Mouse (Mus musculus) myocyte (in vitro differentiated cells): ENCODE data around the gene Nfx1.

ENCODE experiments used
- E2F4 ChIP-seq: IDR thresholded peaks from one replicate; pipeline ENCODE4 v1.6.1; 2011; ENCODE audit warnings: mild to moderate bottlenecking, control low read depth, moderate library complexity; ENCODE audit not compliant: insufficient read depth
- MAX ChIP-seq: IDR thresholded peaks from one replicate; pipeline ENCODE4 v1.6.1; 2011; ENCODE audit warnings: low read depth, mild to moderate bottlenecking, control low read depth
- MYOD1 ChIP-seq, 3 experiments: IDR thresholded peaks; one replicate each; pipeline ENCODE4 v1.6.1; 2011; ENCODE audit warnings: control low read depth in 2 of 3, low read depth in 2 of 3, mild to moderate bottlenecking in 2 of 3, moderate library complexity in 1 of 3; ENCODE audit not compliant: insufficient read length in 2 of 3, control insufficient read depth in 1 of 3
- POLR2A ChIP-seq: IDR thresholded peaks from one replicate; pipeline ENCODE4 v1.6.1; 2011; ENCODE audit warnings: low read depth, mild to moderate bottlenecking, control low read depth, moderate library complexity; ENCODE audit not compliant: insufficient read length
- POLR2AphosphoS2 ChIP-seq: IDR thresholded peaks from one replicate; pipeline ENCODE4 v1.6.1; 2011; ENCODE audit warnings: low read depth, control low read depth; ENCODE audit not compliant: insufficient read length
- TCF12 ChIP-seq: IDR thresholded peaks from one replicate; pipeline ENCODE4 v1.6.1; 2011; ENCODE audit warnings: mild to moderate bottlenecking, control low read depth; ENCODE audit not compliant: poor library complexity, insufficient read depth, severe bottlenecking
- TCF3 ChIP-seq: IDR thresholded peaks from one replicate; pipeline ENCODE4 v1.6.1; 2011; ENCODE audit warnings: low read depth, control low read depth; ENCODE audit not compliant: insufficient read length
- USF1 ChIP-seq: IDR thresholded peaks from one replicate; pipeline ENCODE4 v1.6.1; 2011; ENCODE audit warnings: low read depth, mild to moderate bottlenecking, control low read depth, moderate library complexity

DNA sequence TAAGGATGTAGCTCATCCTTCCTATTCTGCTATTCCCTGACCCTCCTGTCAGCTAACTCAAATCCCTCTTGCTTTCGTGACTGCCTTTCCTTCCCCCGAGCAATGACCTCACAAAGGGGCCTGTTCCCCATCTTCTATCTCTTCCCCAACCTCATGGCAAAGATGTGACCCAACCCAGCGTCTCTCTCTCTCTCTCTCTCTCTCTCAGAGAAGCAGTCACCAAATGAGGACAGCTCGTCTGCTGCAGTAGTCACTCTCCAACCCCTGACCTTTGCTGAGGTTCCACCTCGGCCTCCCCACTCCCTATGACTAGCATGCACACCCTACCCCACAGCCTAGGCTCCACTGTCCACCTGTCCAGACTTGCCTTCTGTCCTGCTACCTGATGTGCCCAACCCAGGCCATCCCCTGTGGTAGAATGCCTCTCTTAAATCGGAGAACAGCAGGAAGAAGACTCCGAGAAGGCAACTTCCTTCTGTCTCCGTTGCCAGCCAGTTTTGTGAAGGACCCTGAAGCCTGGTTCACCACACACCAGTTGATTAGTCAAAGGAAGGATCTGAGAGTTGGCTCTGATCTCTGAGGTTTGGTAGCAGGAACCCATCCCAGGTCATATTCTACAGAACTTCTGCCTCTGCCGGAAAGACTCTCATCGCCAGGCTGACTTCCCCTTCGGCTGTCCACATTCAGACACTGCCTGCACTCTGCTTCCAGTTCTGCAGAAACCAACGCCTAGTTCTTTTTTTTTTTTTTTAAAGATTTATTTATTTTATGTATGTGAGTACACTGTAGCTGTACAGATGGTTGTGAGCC, 102.5 kb downstream of the Nfx1 start:
- TF ChIP-seq TCF12 (no peak), MYOD1 (IDR thresholded peaks at IDR 0.05; ENCODE audit: control insufficient read depth in 1 of 3, insufficient read length in 2 of 3, low read depth in 2 of 3) (no peak), POLR2AphosphoS2 (no peak), POLR2A (no peak), MAX (no peak), USF1 (no peak), E2F4 (no peak), TCF3 (no peak)
